Mouse (Mus musculus) CH12.LX (cell line): ENCODE measurements at regions not wholly inside any gene's neighbourhood (a gene's known extent, or its start where the extent isn't known, plus 50 kb on each side); places are given as distances from the start of the nearest gene placed in this dataset.

ENCODE experiments used
- DNase-seq: peaks from one replicate; pipeline ENCODE4 v3.0.0-alpha.2; 2013; ENCODE audit errors: extremely low read depth
- H3K27ac ChIP-seq: 2 replicates; pipeline ENCODE4 v1.5.1; 2012; ENCODE audit warnings: low read depth, mild to moderate bottlenecking, control low read depth, moderate library complexity; ENCODE audit not compliant: insufficient read depth
- H3K27me3 ChIP-seq: replicated peaks from 2 replicates; pipeline ENCODE3; 2012; ENCODE audit warnings: inconsistent platforms
- H3K36me3 ChIP-seq, 2 experiments: replicated peaks in 1 of 2; 2 replicates each; pipeline versions ENCODE3 to v1.6.1; 2012; ENCODE audit warnings: inconsistent platforms in 1 of 2, low read length in 1 of 2, mild to moderate bottlenecking in 1 of 2, mixed read lengths in 1 of 2, moderate library complexity in 1 of 2; ENCODE audit not compliant: control insufficient read depth in 1 of 2, insufficient read depth in 1 of 2
- H3K4me1 ChIP-seq, 2 experiments: 2 replicates each; pipeline ENCODE4 v1.6.1; 2012; ENCODE audit warnings: inconsistent platforms in 1 of 2, moderate library complexity in 1 of 2; ENCODE audit not compliant: insufficient read depth in 2 of 2, control insufficient read depth in 1 of 2
- H3K4me2 ChIP-seq: 2 replicates; pipeline ENCODE4 v1.6.1; 2012; ENCODE audit warnings: low read depth, mild to moderate bottlenecking, control low read depth; ENCODE audit not compliant: poor library complexity, insufficient read depth, severe bottlenecking
- H3K4me3 ChIP-seq, 3 experiments: fragments of 150-350 bp in 1 of 3; sonication (generic) in 1 of 3; replicated peaks in 1 of 3; 2 replicates each; pipeline versions ENCODE3 to v1.5.1; 2011 to 2012; ENCODE audit warnings: low read depth in 2 of 3, low read length in 2 of 3, mild to moderate bottlenecking in 2 of 3, moderate library complexity in 2 of 3, control low read depth in 1 of 3, improper control_type of control experiment in 1 of 3, inconsistent platforms in 1 of 3, mixed read lengths in 1 of 3; ENCODE audit not compliant: poor library complexity in 1 of 3
- H3K79me2 ChIP-seq: replicated peaks from 2 replicates; pipeline ENCODE4 v1.6.1; 2012; ENCODE audit warnings: mild to moderate bottlenecking, moderate library complexity; ENCODE audit not compliant: control insufficient read depth, poor library complexity, insufficient read depth, severe bottlenecking; ENCODE audit errors: extremely low read depth
- H3K9ac ChIP-seq: 2 replicates; pipeline ENCODE4 v1.6.1; 2012; ENCODE audit warnings: low read depth, mild to moderate bottlenecking, control low read depth, moderate library complexity; ENCODE audit not compliant: insufficient read depth
- H3K9me3 ChIP-seq: replicated peaks from 2 replicates; pipeline ENCODE3; 2012; ENCODE audit warnings: low read length, inconsistent platforms, mixed read lengths
- BHLHE40 ChIP-seq: IDR thresholded peaks from 2 replicates; pipeline ENCODE4 v1.6.1; 2011; ENCODE audit warnings: mild to moderate bottlenecking, low read depth, low read length, improper control_type of control experiment
- CHD2 ChIP-seq: IDR thresholded peaks from 2 replicates; pipeline ENCODE4 v1.6.1; 2011; ENCODE audit warnings: low read length, improper control_type of control experiment
- ELF1 ChIP-seq: IDR thresholded peaks from 2 replicates; pipeline ENCODE4 v1.6.1; 2014; ENCODE audit warnings: low read depth, mild to moderate bottlenecking, inconsistent platforms, low read length, improper control_type of control experiment
- ETS1 ChIP-seq: conservative IDR thresholded peaks from 2 replicates; pipeline ENCODE4 v1.6.1; 2012; ENCODE audit warnings: low read depth, mild to moderate bottlenecking, inconsistent platforms, low read length, improper control_type of control experiment, moderate library complexity
- HCFC1 ChIP-seq: IDR thresholded peaks from 2 replicates; pipeline ENCODE4 v1.6.1; 2012; ENCODE audit warnings: low read depth, mild to moderate bottlenecking, inconsistent platforms, low read length, improper control_type of control experiment
- JUND ChIP-seq: conservative IDR thresholded peaks from 2 replicates; pipeline ENCODE4 v1.6.1; 2011; ENCODE audit warnings: low read depth, low read length, improper control_type of control experiment
- KAT2A ChIP-seq: IDR thresholded peaks from 2 replicates; pipeline ENCODE4 v1.6.1; 2012; ENCODE audit warnings: low read length, improper control_type of control experiment, inconsistent platforms; ENCODE audit not compliant: insufficient replicate concordance
- MXI1 ChIP-seq: IDR thresholded peaks from 2 replicates; pipeline ENCODE4 v1.6.1; 2011; ENCODE audit warnings: mild to moderate bottlenecking, low read depth, low read length, improper control_type of control experiment
- NELFE ChIP-seq: IDR thresholded peaks from 2 replicates; pipeline ENCODE4 v1.6.1; 2011; ENCODE audit warnings: low read depth, low read length, improper control_type of control experiment
- POLR2AphosphoS2 ChIP-seq: IDR thresholded peaks from 2 replicates; pipeline ENCODE4 v1.6.1; 2011; ENCODE audit warnings: low read depth, low read length, improper control_type of control experiment
- SMC3 ChIP-seq: IDR thresholded peaks from 2 replicates; pipeline ENCODE4 v1.6.1; 2011; ENCODE audit warnings: low read depth, low read length, improper control_type of control experiment
- UBTF ChIP-seq: IDR thresholded peaks from 2 replicates; pipeline ENCODE4 v1.6.1; 2012; ENCODE audit warnings: low read depth, mild to moderate bottlenecking, inconsistent platforms, low read length, improper control_type of control experiment, moderate library complexity
- USF1 ChIP-seq: IDR thresholded peaks from 2 replicates; pipeline ENCODE4 v1.6.1; 2014; ENCODE audit warnings: low read depth, mild to moderate bottlenecking, inconsistent platforms, low read length, improper control_type of control experiment
- USF2 ChIP-seq: conservative IDR thresholded peaks from 2 replicates; pipeline ENCODE4 v1.6.1; 2011; ENCODE audit warnings: low read depth, low read length, improper control_type of control experiment
- ZC3H11A ChIP-seq: IDR thresholded peaks from 2 replicates; pipeline ENCODE4 v1.6.1; 2012; ENCODE audit warnings: low read depth, mild to moderate bottlenecking, inconsistent platforms, low read length, improper control_type of control experiment
- ZKSCAN1 ChIP-seq: IDR thresholded peaks from 2 replicates; pipeline ENCODE4 v1.6.1; 2012; ENCODE audit warnings: low read depth, inconsistent platforms, low read length, improper control_type of control experiment, borderline replicate concordance
- ZMIZ1 ChIP-seq: IDR thresholded peaks from 2 replicates; pipeline ENCODE4 v1.6.1; 2012; ENCODE audit warnings: low read depth, mild to moderate bottlenecking, inconsistent platforms, low read length, improper control_type of control experiment
- dilution Hi-C: fragments of 300-500 bp; cut with MboI; formaldehyde crosslinking; loops from 2 replicates; pipeline ENCODE4 v1.14.3; 2020; ENCODE audit warnings: low sequenced_read_pairs; ENCODE audit not compliant: extremely low pct_unique_long_range_greater_than_20kb, extremely low pct_ligation_motif_present
- in situ Hi-C: fragments of 300-500 bp; cut with MboI; formaldehyde crosslinking; loops from 3 replicates; pipeline ENCODE4 v1.14.3; 2019; ENCODE audit warnings: low sequenced_read_pairs, low pct_ligation_motif_present, low pct_unique_long_range_greater_than_20kb, mixed read lengths

DNA sequence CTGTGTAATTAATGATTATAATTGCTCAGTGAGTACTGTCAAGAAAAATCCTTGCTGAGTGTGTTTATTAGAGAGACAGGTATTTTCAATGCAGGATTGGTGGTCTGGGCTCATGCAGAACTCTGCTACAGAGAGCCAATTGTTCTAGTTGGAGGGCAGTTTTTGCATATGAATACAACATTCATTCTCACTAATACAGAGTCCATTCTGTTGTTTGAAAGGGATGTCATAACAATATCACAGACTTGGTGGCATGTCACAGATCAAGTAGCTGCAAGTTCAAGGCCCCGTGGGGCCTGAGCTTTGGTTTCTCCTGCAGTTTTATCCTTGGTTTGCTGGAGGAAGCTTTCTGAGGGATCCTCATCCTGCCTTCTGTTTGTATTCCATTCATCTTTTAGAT is 207.8 kb downstream of the Stk31 start:
- no peak overlapping the region for H3K27ac ChIP-seq
- H3K9ac ChIP-seq, result no peak overlapping the region
- H3K4me1 ChIP-seq, result peaks cover 8 to 50% of the 10 kb centered on the region in 2 experiments; a peak in 3 of 4 replicates
- no peak for DNase-seq
- H3K36me3 ChIP-seq, result peaks cover 0 to 48% of the 10 kb centered on the region in 2 experiments
- no peak overlapping the region for H3K4me3 ChIP-seq
- no peaks in the 10 kb centered on the region for H3K27me3 ChIP-seq
- H3K4me2 ChIP-seq, result no peak overlapping the region
- H3K79me2 ChIP-seq, result no peaks in the 10 kb centered on the region
- TF ChIP-seq ZMIZ1, result no peak
- no peak for TF ChIP-seq SMC3
- TF ChIP-seq NELFE, result no peak
- TF ChIP-seq, all 38 proteins: peak for 0
- no peaks in the 10 kb centered on the region for H3K9me3 ChIP-seq
- dilution Hi-C loops (no loop called here), in situ Hi-C loops (no loop called here)

DNA sequence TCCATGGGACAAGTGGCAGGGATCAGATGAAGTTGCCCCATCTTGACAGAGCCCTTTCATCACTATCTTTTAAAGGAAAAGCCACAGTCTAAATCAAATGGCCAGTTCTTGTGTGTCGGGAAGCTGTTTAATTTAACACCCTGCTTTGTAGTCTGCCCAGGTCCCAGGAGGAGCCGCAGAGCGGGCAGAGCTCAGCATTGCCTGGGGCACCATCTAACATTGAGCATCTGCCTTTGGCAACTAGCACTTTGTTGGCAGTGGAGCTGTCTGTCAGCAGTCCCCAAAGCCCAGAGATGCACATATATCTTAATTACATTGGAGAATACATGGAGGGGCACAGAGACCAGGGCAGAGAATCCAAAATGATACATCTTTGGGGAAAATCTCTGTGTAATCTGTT is 208.4 kb downstream of the Stk31 start:
- H3K79me2 ChIP-seq, result no peaks in the 10 kb centered on the region
- DNase-seq, result no peak
- no peaks in the 10 kb centered on the region for H3K27me3 ChIP-seq
- in situ Hi-C loops (no loop called here), dilution Hi-C loops (no loop called here)
- peaks cover 11 to 56% of the 10 kb centered on the region in 2 experiments for H3K4me1 ChIP-seq
- H3K36me3 ChIP-seq, result peaks cover 0 to 51% of the 10 kb centered on the region in 2 experiments
- TF ChIP-seq JUND (no peak), MXI1 (no peak), ETS1 (no peak), ZKSCAN1 (no peak), ZC3H11A (no peak), UBTF (no peak), KAT2A (no peak), BHLHE40 (no peak), POLR2AphosphoS2 (no peak), USF2 (no peak), USF1 (no peak), HCFC1 (no peak)
- H3K27ac ChIP-seq, result no peak overlapping the region
- H3K9me3 ChIP-seq, result no peaks in the 10 kb centered on the region
- H3K4me2 ChIP-seq, result no peak overlapping the region
- no peak overlapping the region for H3K4me3 ChIP-seq
- H3K9ac ChIP-seq, result no peak overlapping the region

DNA sequence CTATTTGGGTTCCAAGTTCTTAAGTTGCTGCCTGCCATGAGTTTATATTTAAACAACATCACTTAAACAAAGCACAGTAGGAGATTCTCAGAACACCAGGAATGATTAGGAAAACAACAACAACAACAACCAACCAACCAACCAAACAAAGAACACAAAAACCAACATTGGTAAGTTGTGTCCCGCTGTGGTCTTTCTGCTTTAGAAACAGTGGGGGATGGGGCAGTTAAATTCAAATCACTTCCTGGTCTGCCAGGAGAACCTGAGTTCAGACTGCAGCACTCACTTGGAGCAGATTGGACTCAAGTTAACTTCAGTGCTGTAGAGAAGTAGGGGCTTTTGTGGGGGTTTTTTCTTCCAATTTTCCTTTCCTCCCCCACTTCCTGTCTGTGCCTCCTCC is 210.6 kb downstream of the Stk31 start:
- Histone ChIP-seq H3K79me2 (no peaks in the 10 kb centered on the region), H3K27ac (no peak overlapping the region), H3K27me3 (no peaks in the 10 kb centered on the region), H3K4me2 (no peak overlapping the region; the same call in 1 of the 2 replicates), H3K9me3 (no peaks in the 10 kb centered on the region), H3K9ac (no peak overlapping the region; the same call in 1 of the 2 replicates), H3K36me3 (peaks cover 0 to 40% of the 10 kb centered on the region in 2 experiments), H3K4me1 (peaks cover 8 to 40% of the 10 kb centered on the region in 2 experiments), H3K4me3 (no peak overlapping the region)
- dilution Hi-C loops (no loop called here), in situ Hi-C loops (no loop called here)
- peak; percentile 47 for DNase-seq
- TF ChIP-seq CHD2 (peak; percentile 53; the same call in 1 of the 2 replicates), ELF1 (peak; percentile 80), BHLHE40 (no peak)
